Mouse (Mus musculus) kidney, postnatal 0 days (tissue): ENCODE results near the gene Mrfap1. TPM values are rescaled to one million over a fixed set of nuclear protein-coding genes. Genes with fewer than 3 reads are reported as not detected.

Experiments used
- ATAC-seq: fragments of 200-750 bp; cut with Nextera tagmentation; replicated peaks from 2 replicates; pipeline ENCODE4 v1.8.0; 2017; ENCODE audit warnings: low read depth, moderate number of reproducible peaks, moderate TSS enrichment, moderate library complexity; ENCODE audit not compliant: low FRiP score
- DNase-seq: peaks from one replicate; pipeline ENCODE4 v3.0.0-alpha.2; 2016; ENCODE audit warnings: low spot score
- H3K27ac ChIP-seq: fragments of 300-500 bp; sonication (generic); 2 replicates; pipeline ENCODE4 v1.5.1; 2014; ENCODE audit warnings: mild to moderate bottlenecking
- H3K27me3 ChIP-seq: fragments of 300-500 bp; sonication (generic); 2 replicates; pipeline ENCODE4 v1.6.1; 2014; ENCODE audit warnings: low read length, mixed read lengths; ENCODE audit not compliant: insufficient read depth
- H3K36me3 ChIP-seq: fragments of 300-500 bp; sonication (generic); 2 replicates; pipeline ENCODE4 v1.6.1; 2014; ENCODE audit warnings: low read length, mixed read lengths; ENCODE audit not compliant: insufficient read depth
- H3K4me1 ChIP-seq: fragments of 300-500 bp; sonication (generic); replicated peaks from 2 replicates; pipeline ENCODE4 v1.6.1; 2014; ENCODE audit warnings: antibody characterized with exemption, low read length, mixed read lengths; ENCODE audit not compliant: insufficient read depth
- H3K4me2 ChIP-seq: fragments of 300-500 bp; sonication (generic); 2 replicates; pipeline ENCODE4 v1.6.1; 2014; ENCODE audit warnings: mild to moderate bottlenecking, low read length, moderate library complexity, mixed read lengths
- H3K4me3 ChIP-seq: fragments of 300-500 bp; sonication (generic); replicated peaks from 2 replicates; pipeline ENCODE4 v1.5.1; 2014; ENCODE audit warnings: low read depth, low read length
- H3K9ac ChIP-seq: fragments of 300-500 bp; sonication (generic); 2 replicates; pipeline ENCODE4 v1.6.1; 2014; ENCODE audit warnings: low read depth, low read length
- H3K9me3 ChIP-seq: fragments of 300-500 bp; sonication (generic); replicated peaks from 2 replicates; pipeline ENCODE4 v1.6.1; 2016; ENCODE audit warnings: low read length, inconsistent platforms, mixed read lengths
- CTCF ChIP-seq: IDR thresholded peaks from 2 replicates; pipeline ENCODE4 v1.5.1; 2016; ENCODE audit warnings: antibody characterized with exemption, low read depth, mild to moderate bottlenecking, moderate library complexity
- WGBS: fragments of 180-500 bp; shearing (Covaris S2); extraction: QIAGEN DNeasy Blood & Tissue Kit; methylation state at CpG from one replicate; pipeline ENCODE4 v1.1.7; 2014; 5-methylcytosine and 5-hydroxymethylcytosine counted together
- polyA plus RNA-seq: library from polyadenylated mRNA; unstranded; fragments of >200 nt; fragmentation: Nextera tagmentation; extraction: Ambion mirVana; gene quantifications from 2 replicates; pipeline ENCODE4 v1.2.1, GENCODE M21; 2015

Mrfap1 gene
- polyA plus RNA-seq, 1 experiment from 2014 or later: 542 TPM

DNA sequence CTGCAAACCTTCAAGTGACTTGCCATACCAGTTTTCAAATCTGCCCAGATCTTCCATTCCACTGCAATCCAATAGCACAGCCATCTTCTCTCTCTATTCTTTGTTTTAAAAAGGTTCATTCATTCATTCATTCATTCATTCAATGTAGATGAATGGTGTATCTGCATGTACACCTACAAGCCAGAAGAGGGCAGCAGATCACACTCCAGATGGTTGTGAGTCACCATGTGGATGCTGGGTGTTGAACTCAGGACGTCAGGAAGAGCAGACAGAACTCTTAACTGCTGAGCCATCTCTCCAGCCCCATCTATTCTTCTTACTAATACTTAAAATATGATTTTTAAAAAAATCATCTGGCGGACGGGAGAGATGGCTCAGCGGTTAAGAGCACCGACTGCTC lies 39.5 kb downstream of the Mrfap1 start:
- peak; percentile 66 for TF ChIP-seq CTCF
- no peak overlapping the region for H3K4me3 ChIP-seq
- H3K36me3 ChIP-seq: no peaks in the 10 kb centered on the region
- no peak for ATAC-seq
- no peak overlapping the region for H3K27ac ChIP-seq
- WGBS: 69% methylated on average over 5 of the region's 5 CpGs
- DNase-seq: peak; percentile 31
- no peaks in the 10 kb centered on the region for H3K27me3 ChIP-seq
- H3K9ac ChIP-seq: no peak overlapping the region
- no peaks in the 10 kb centered on the region for H3K4me1 ChIP-seq
- no peaks in the 10 kb centered on the region for H3K9me3 ChIP-seq
- H3K4me2 ChIP-seq: no peak overlapping the region

DNA sequence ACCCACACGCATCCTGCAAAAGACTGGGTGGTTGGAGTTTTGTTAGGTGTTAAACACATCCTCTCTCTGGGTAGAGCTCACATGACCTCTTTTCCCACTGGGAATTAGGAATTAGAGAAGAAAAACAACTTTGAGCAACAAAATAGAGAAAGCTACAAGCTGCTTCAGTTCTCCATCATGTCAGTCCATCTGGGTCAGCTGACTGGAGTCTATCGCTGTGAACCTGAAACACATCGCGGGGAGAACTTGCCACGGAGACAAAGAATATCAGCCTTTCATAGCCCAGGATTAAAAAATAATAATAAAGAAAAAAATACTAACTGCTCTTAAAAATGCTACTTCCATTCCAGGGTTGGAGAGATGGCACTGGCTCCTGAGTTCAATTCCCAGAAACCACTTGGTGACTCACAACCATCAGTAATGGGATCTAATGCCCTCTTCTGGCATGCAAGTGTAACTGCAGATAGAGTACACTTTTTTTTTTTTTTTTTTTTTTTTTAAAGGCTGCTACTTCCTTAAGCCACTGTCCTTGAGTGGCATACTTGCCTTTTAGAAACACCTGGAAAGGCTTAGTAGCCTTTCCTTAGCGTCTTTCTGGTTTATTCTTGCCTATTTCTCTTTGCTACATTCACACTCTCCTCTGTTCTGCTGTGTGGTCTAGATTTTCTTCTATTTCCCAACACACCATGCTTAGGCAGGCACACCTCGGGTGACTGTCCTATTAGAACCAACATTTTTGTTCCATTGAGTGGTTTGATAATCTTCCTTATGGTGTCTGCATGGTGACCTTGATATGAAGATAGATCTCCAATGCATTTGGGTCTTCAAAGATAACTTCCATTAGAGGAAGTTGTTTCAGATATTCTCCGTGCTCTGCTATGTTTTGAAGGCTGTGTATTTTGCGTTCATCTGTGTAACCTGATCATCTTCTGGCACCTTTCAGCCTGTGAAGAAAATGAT lies 46.2 kb downstream of the Mrfap1 start:
- no peaks in the 10 kb centered on the region for H3K9me3 ChIP-seq
- H3K27ac ChIP-seq: no peak overlapping the region
- ATAC-seq (no peak), DNase-seq (no peak)
- peak; percentile 62 for TF ChIP-seq CTCF
- no peaks in the 10 kb centered on the region for H3K27me3 ChIP-seq
- WGBS: 73% methylated on average over 9 of the region's 9 CpGs
- no peak overlapping the region for H3K4me2 ChIP-seq
- no peak overlapping the region for H3K9ac ChIP-seq
- H3K4me1 ChIP-seq: peaks cover 10% of the 10 kb centered on the region; the same call in 1 of the 2 replicates
- no peaks in the 10 kb centered on the region; the same call in 1 of the 2 replicates for H3K36me3 ChIP-seq
- H3K4me3 ChIP-seq: no peak overlapping the region

DNA sequence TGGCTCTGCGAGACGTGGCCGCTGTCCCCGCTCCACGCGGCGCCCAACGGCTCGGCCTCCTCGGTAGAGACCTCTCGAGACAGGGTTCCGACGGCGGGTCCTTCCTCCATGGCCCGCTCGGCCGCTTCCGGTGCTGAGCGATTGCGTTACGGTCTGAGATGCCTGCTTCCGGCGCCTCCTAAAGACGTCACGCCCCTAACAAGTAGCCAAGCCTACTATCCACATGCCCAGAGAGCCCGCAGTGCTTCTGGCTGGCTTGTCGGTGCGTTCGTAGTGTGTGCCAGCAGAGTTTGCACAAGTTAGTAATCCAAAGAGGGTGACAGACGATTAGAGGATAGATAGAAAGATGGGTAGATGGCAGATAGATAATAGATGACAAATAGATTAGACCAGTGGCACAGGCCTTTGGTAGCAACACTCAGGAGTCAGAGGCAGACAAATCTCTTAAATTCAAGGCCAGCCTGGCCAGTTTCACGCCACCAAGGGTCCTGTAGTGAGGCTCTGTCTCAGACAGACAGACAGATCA lies 48.0 kb downstream of the Mrfap1 start, which contains the start of gene Bloc1s4:
Gene Bloc1s4, minus strand, starts transcription at position 115 of the 526 bp plus-strand sequence.
- Histone ChIP-seq H3K4me2 (peak within 1 kb of the TSS; percentile 95), H3K9me3 (no peaks in the 10 kb centered on the region), H3K4me1 (peaks cover 10% of the 10 kb centered on the region; the same call in 1 of the 2 replicates), H3K27me3 (no peaks in the 10 kb centered on the region), H3K36me3 (no peaks in the 10 kb centered on the region; the same call in 1 of the 2 replicates), H3K9ac (peak within 1 kb of the TSS; percentile 92), H3K4me3 (peak within 1 kb of the TSS; percentile 100), H3K27ac (peak within 1 kb of the TSS; percentile 47; the same call in 1 of the 2 replicates)
- DNase-seq (peak; percentile 92), ATAC-seq (peak; percentile 92)
- TF ChIP-seq CTCF: no peak
- WGBS: 5% methylated on average over 31 of the region's 31 CpGs

DNA sequence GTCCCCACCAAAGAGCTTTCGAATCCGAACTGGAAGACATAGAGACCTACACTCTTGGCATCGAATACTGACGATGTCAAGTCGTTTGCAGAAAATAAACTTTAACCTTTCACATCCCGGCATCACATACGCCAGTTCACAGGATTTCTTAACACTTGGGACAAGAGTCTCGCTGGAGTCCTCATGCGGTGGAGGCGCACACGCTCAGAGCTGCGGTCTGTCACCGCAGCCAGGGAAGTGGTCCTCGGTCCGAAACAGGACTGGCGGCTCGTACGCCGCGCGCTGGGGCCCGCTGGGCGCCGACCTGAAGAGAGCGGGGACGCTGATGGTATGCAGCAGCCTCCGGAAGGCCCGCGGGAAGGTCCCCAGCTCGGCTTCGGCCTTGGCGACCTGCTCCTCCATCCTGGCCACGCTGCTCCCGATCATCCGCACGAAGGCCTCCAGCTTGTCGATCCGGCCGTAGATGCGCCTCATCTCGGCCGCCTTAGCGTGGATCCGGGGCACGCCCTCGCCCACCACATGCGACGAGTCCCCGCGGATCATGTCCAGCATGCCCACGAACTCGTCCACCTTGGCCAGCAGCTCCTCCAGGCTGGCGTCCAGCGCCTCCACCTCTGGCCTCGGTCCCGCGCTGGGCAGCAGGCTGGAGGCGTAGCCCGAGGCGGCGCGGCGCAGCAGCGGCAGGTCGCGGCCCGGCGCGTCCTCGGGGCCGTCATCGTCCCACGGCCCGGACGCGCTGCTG lies 48.6 kb downstream of the Mrfap1 start:
- Histone ChIP-seq H3K27me3 (no peaks in the 10 kb centered on the region), H3K4me2 (peak overlapping the region; percentile 95), H3K9ac (peak overlapping the region; percentile 92), H3K4me3 (peak overlapping the region; percentile 100), H3K4me1 (peaks cover 10% of the 10 kb centered on the region; the same call in 1 of the 2 replicates), H3K9me3 (no peaks in the 10 kb centered on the region), H3K36me3 (no peaks in the 10 kb centered on the region; the same call in 1 of the 2 replicates), H3K27ac (peak overlapping the region; percentile 47; the same call in 1 of the 2 replicates)
- ATAC-seq (peak; percentile 67), DNase-seq (no peak)
- no peak for TF ChIP-seq CTCF
- 2% methylated on average over 76 of the region's 76 CpGs for WGBS

DNA sequence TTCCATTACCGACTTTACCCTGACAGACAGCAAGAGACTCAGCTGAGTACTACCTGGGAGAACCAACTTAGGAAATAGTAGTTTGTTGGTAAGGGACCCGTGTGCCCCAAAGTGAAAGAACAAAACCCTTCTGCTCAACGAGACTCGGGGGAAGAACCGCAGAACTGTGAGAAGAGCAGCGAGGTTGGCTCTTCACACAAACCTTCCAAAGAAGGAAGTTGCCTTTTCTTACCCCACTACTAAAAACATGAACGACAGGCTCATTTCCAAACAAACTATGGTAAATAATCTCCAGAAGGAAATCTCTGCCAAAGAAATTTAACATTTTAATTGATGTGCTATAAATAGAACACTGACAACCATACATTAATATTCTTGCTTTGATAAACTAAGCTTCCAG lies 49.5 kb downstream of the Mrfap1 start:
- DNase-seq (no peak), ATAC-seq (no peak)
- no peak overlapping the region for H3K27ac ChIP-seq
- no peaks in the 10 kb centered on the region; the same call in 1 of the 2 replicates for H3K36me3 ChIP-seq
- H3K4me2 ChIP-seq: peak overlapping the region; percentile 95
- TF ChIP-seq CTCF: no peak
- H3K4me3 ChIP-seq: 0 out of 2 replicates have a peak overlapping the region, but pooled peaks have one; percentile 100
- no peak overlapping the region for H3K9ac ChIP-seq
- no peaks in the 10 kb centered on the region for H3K27me3 ChIP-seq
- H3K4me1 ChIP-seq: peaks cover 10% of the 10 kb centered on the region; the same call in 1 of the 2 replicates
- no peaks in the 10 kb centered on the region for H3K9me3 ChIP-seq
- WGBS: 77% methylated on average over 7 of the region's 7 CpGs

Other genes starting within 250 kb of the Mrfap1 start
- gene Tbc1d14, start 203.5 kb downstream of the Mrfap1 start, polyA plus RNA-seq: 39.7 and 41.6 TPM in 2 replicates
- gene D5Ertd579e, start 100.7 kb downstream of the Mrfap1 start, polyA plus RNA-seq: 19.8 and 19.9 TPM in 2 replicates
- 31.1 and 33.7 TPM in 2 replicates for gene Bloc1s4, start 48.1 kb downstream of the Mrfap1 start, polyA plus RNA-seq
- gene Man2b2, start 33.9 kb upstream of the Mrfap1 start, polyA plus RNA-seq: 16.5 and 17.6 TPM in 2 replicates
- gene Ppp2r2c, start 71.7 kb upstream of the Mrfap1 start, polyA plus RNA-seq: 0.04 and 0.11 TPM in 2 replicates
- 14.2 and 14.8 TPM in 2 replicates for gene Wfs1, start 192.4 kb upstream of the Mrfap1 start, polyA plus RNA-seq